Mouse (Mus musculus) heart, embryonic 13.5 days (tissue): ENCODE results near the gene P2ry6. TPM values are rescaled to one million over a fixed set of nuclear protein-coding genes. Genes with fewer than 3 reads are reported as not detected.

Experiments
- ATAC-seq: fragments of 200-750 bp; cut with Nextera tagmentation; 2 replicates; pipeline ENCODE4 v1.8.0; 2017; ENCODE audit warnings: moderate TSS enrichment; ENCODE audit not compliant: insufficient number of reproducible peaks, low FRiP score, low TSS enrichment; ENCODE audit errors: extremely low read depth
- H3K27ac ChIP-seq: fragments of 300-500 bp; sonication (generic); replicated peaks from 2 replicates; pipeline ENCODE4 v1.5.1; 2015; ENCODE audit warnings: moderate library complexity, mild to moderate bottlenecking, inconsistent platforms
- H3K27me3 ChIP-seq: fragments of 300-500 bp; sonication (generic); replicated peaks from 2 replicates; pipeline ENCODE4 v1.6.1; 2015; ENCODE audit warnings: mild to moderate bottlenecking, inconsistent platforms
- H3K36me3 ChIP-seq: fragments of 300-500 bp; sonication (generic); 2 replicates; pipeline ENCODE4 v1.6.1; 2015; ENCODE audit warnings: mild to moderate bottlenecking, inconsistent platforms
- H3K4me1 ChIP-seq: fragments of 300-500 bp; sonication (generic); 2 replicates; pipeline ENCODE4 v1.6.1; 2015; ENCODE audit warnings: inconsistent platforms
- H3K4me2 ChIP-seq: fragments of 300-500 bp; sonication (generic); 2 replicates; pipeline ENCODE4 v1.6.1; 2015; ENCODE audit warnings: inconsistent platforms, mild to moderate bottlenecking, moderate library complexity
- H3K4me3 ChIP-seq: fragments of 300-500 bp; sonication (generic); 2 replicates; pipeline ENCODE4 v1.5.1; 2015; ENCODE audit warnings: moderate library complexity, mild to moderate bottlenecking, inconsistent platforms
- H3K9ac ChIP-seq: fragments of 300-500 bp; sonication (generic); 2 replicates; pipeline ENCODE4 v1.6.1; 2015; ENCODE audit warnings: inconsistent platforms, mild to moderate bottlenecking, moderate library complexity
- H3K9me3 ChIP-seq: fragments of 300-500 bp; sonication (generic); 2 replicates; pipeline ENCODE4 v1.6.1; 2016; ENCODE audit warnings: inconsistent platforms
- WGBS: fragments of 180-500 bp; shearing (Covaris S2); methylation state at CpG from one replicate; pipeline ENCODE4 v1.1.7; 2015; ENCODE audit warnings: mixed read lengths; 5-methylcytosine and 5-hydroxymethylcytosine counted together
- polyA plus RNA-seq: library from polyadenylated mRNA; unstranded; fragments of >200 nt; fragmentation: Nextera tagmentation; extraction: Ambion mirVana; gene quantifications from 2 replicates; pipeline ENCODE4 v1.2.1, GENCODE M21; 2015

The P2ry6 gene
- 4.3 and 4.6 TPM in 2 replicates for polyA plus RNA-seq

- Histone ChIP-seq H3K27me3 (peaks cover 60% of the 10 kb centered on the region), H3K4me1 (peaks cover 50% of the 10 kb centered on the region), H3K9ac (peak within 1 kb of the TSS; percentile 68), H3K36me3 (no peaks in the 10 kb centered on the region), H3K4me2 (peak within 1 kb of the TSS; percentile 83), H3K27ac (no peak within 1 kb of the TSS), H3K4me3 (peak within 1 kb of the TSS; percentile 52), H3K9me3 (no peaks in the 10 kb centered on the region)
- WGBS: 3% methylated on average over 36 of the region's 36 CpGs
- ATAC-seq: no peak
Observed at GRCm38 (mm10) chr7:100974135-100974903, at the start of gene P2ry6. Gene P2ry6, minus strand, starts transcription at chr7:100974649.

GRCm38 (mm10) chr7:101017492-101017891 lies 43.0 kb upstream of the P2ry6 start:
- Histone ChIP-seq H3K36me3 (no peaks in the 10 kb centered on the region), H3K9me3 (no peaks in the 10 kb centered on the region), H3K27me3 (peaks cover 29% of the 10 kb centered on the region), H3K4me2 (no peak overlapping the region), H3K4me1 (peaks cover 5% of the 10 kb centered on the region; the same call in 1 of the 2 replicates), H3K27ac (no peak overlapping the region), H3K4me3 (no peak overlapping the region), H3K9ac (no peak overlapping the region)
- ATAC-seq: no peak
- WGBS: 52% methylated on average over 6 of the region's 6 CpGs

- H3K9me3 ChIP-seq: no peaks in the 10 kb centered on the region
- 59% methylated on average over 7 of the region's 7 CpGs for WGBS
- H3K4me1 ChIP-seq: peaks cover 5% of the 10 kb centered on the region; the same call in 1 of the 2 replicates
- no peak for ATAC-seq
- no peak overlapping the region for H3K4me3 ChIP-seq
- no peak overlapping the region for H3K4me2 ChIP-seq
- H3K9ac ChIP-seq: no peak overlapping the region
- H3K27me3 ChIP-seq: peaks cover 34% of the 10 kb centered on the region
- H3K36me3 ChIP-seq: no peaks in the 10 kb centered on the region
- H3K27ac ChIP-seq: no peak overlapping the region
Observed at GRCm38 (mm10) chr7:101017021-101017461, 42.6 kb upstream of the P2ry6 start.

GRCm38 (mm10) chr7:101014985-101015384 lies 40.5 kb upstream of the P2ry6 start:
- Histone ChIP-seq H3K4me2 (no peak overlapping the region), H3K27me3 (peaks cover 53% of the 10 kb centered on the region), H3K4me3 (no peak overlapping the region), H3K4me1 (peaks cover 10% of the 10 kb centered on the region), H3K36me3 (no peaks in the 10 kb centered on the region), H3K9ac (no peak overlapping the region), H3K27ac (no peak overlapping the region), H3K9me3 (no peaks in the 10 kb centered on the region)
- WGBS: 76% methylated on average over 1 of the region's 1 CpGs
- ATAC-seq: no peak

- Histone ChIP-seq H3K4me3 (no peak overlapping the region), H3K9ac (no peak overlapping the region), H3K9me3 (no peaks in the 10 kb centered on the region), H3K4me2 (no peak overlapping the region), H3K36me3 (no peaks in the 10 kb centered on the region), H3K27ac (no peak overlapping the region), H3K4me1 (peaks cover 10% of the 10 kb centered on the region), H3K27me3 (peaks cover 62% of the 10 kb centered on the region)
- 34% methylated on average over 9 of the region's 9 CpGs for WGBS
- no peak for ATAC-seq
Observed at GRCm38 (mm10) chr7:101014041-101014440, 39.6 kb upstream of the P2ry6 start.

- Histone ChIP-seq H3K4me1 (peaks cover 10% of the 10 kb centered on the region), H3K27me3 (peaks cover 71% of the 10 kb centered on the region), H3K4me2 (peak within 1 kb of the TSS; percentile 94), H3K27ac (no peak within 1 kb of the TSS), H3K9me3 (no peaks in the 10 kb centered on the region), H3K36me3 (no peaks in the 10 kb centered on the region), H3K4me3 (peak within 1 kb of the TSS; percentile 57), H3K9ac (peak within 1 kb of the TSS; percentile 77)
- 69% methylated on average over 4 of the region's 4 CpGs for WGBS
- ATAC-seq: no peak
Observed at GRCm38 (mm10) chr7:101012541-101012940, 38.1 kb upstream of the P2ry6 start, which contains the start of gene P2ry2. Gene P2ry2, minus strand, starts transcription at chr7:101012866.

- H3K4me3 ChIP-seq: peak overlapping the region; percentile 57
- peak; percentile 78; the same call in 1 of the 2 replicates for ATAC-seq
- no peak overlapping the region for H3K27ac ChIP-seq
- peaks cover 71% of the 10 kb centered on the region for H3K27me3 ChIP-seq
- WGBS: under 1% methylated on average over 53 of the region's 53 CpGs
- peaks cover 10% of the 10 kb centered on the region for H3K4me1 ChIP-seq
- H3K9ac ChIP-seq: peak overlapping the region; percentile 77
- no peaks in the 10 kb centered on the region for H3K36me3 ChIP-seq
- H3K9me3 ChIP-seq: no peaks in the 10 kb centered on the region
- H3K4me2 ChIP-seq: peak overlapping the region; percentile 94
Observed at GRCm38 (mm10) chr7:101011681-101012367, 37.4 kb upstream of the P2ry6 start.

DNA sequence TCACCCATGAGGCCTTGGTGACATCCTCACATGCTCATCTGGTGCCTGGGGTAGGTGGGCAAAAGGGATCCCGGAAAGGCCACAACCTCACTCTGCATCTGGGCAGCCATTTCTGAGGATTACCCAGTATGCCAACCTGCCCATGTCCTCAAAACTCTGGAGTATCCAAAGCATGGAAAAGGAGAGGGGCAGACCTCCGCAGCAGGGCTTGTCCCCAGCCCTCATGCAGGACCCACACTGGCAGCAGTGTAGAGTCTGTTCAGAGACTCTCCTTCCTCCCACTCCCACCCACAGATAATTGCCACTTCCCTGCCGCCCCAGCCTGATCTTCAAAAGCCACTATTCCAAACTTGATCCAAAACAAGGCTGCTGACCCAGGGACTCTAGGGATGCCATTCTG lies 36.3 kb upstream of the P2ry6 start:
- H3K36me3 ChIP-seq: no peaks in the 10 kb centered on the region
- H3K4me1 ChIP-seq: peaks cover 10% of the 10 kb centered on the region
- H3K4me2 ChIP-seq: peak overlapping the region; percentile 94
- no peak overlapping the region for H3K27ac ChIP-seq
- ATAC-seq: no peak
- H3K4me3 ChIP-seq: peak overlapping the region; percentile 57
- H3K9me3 ChIP-seq: no peaks in the 10 kb centered on the region
- 64% methylated on average over 3 of the region's 3 CpGs for WGBS
- H3K27me3 ChIP-seq: peaks cover 72% of the 10 kb centered on the region
- H3K9ac ChIP-seq: peak overlapping the region; percentile 77; the same call in 1 of the 2 replicates

DNA sequence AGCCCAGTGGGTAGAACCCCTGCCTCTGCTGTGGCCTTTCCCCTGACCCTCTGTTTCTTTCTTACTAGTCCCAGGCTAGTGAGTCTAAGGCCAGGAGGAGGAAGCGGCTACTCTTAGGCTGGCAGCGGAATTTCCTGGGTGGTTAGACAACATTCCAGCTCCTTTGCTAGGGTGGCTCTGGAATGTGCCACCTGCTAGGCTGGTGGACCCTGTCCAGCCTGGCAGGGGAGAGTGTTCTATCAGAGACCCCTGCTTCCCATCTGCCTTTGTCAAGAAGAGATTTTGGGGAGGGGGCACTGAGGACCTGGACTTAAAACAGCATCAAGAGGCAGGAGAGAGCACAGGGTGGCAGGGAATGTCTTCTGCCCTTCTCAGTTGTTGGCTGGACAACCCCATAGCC lies 31.8 kb upstream of the P2ry6 start:
- Histone ChIP-seq H3K9me3 (no peaks in the 10 kb centered on the region), H3K4me2 (no peak overlapping the region), H3K4me3 (no peak overlapping the region), H3K9ac (no peak overlapping the region), H3K27me3 (peaks cover 40% of the 10 kb centered on the region), H3K36me3 (no peaks in the 10 kb centered on the region), H3K27ac (no peak overlapping the region), H3K4me1 (peaks cover 8% of the 10 kb centered on the region)
- 66% methylated on average over 2 of the region's 2 CpGs for WGBS
- no peak for ATAC-seq

- no peak overlapping the region for H3K4me2 ChIP-seq
- H3K27ac ChIP-seq: no peak overlapping the region
- H3K27me3 ChIP-seq: peaks cover 33% of the 10 kb centered on the region
- no peaks in the 10 kb centered on the region for H3K9me3 ChIP-seq
- H3K36me3 ChIP-seq: no peaks in the 10 kb centered on the region
- H3K4me3 ChIP-seq: no peak overlapping the region
- H3K9ac ChIP-seq: no peak overlapping the region
- H3K4me1 ChIP-seq: peaks cover 7% of the 10 kb centered on the region
- no peak for ATAC-seq
- 65% methylated on average over 4 of the region's 4 CpGs for WGBS
Observed at GRCm38 (mm10) chr7:101005119-101005518, 30.7 kb upstream of the P2ry6 start.

GRCm38 (mm10) chr7:101003442-101004326 lies 29.2 kb upstream of the P2ry6 start:
- Histone ChIP-seq H3K36me3 (no peaks in the 10 kb centered on the region), H3K4me2 (no peak overlapping the region), H3K9me3 (no peaks in the 10 kb centered on the region), H3K4me1 (peaks cover 7% of the 10 kb centered on the region), H3K4me3 (no peak overlapping the region), H3K9ac (no peak overlapping the region), H3K27me3 (peaks cover 22% of the 10 kb centered on the region; the same call in 1 of the 2 replicates), H3K27ac (no peak overlapping the region)
- 65% methylated on average over 11 of the region's 11 CpGs for WGBS
- no peak for ATAC-seq
